Mouse (Mus musculus) embryonic fibroblast, embryonic 13.5 days (primary cell): Measurements from ENCODE around the gene Cyb561d2. TPM values are rescaled to one million over a fixed set of nuclear protein-coding genes. Genes with fewer than 3 reads are reported as not detected.
A peak's percentile ranks its signal among the peaks of the same experiment; 100 is the strongest.

Experiments
- H3K27ac ChIP-seq: 2 replicates; pipeline ENCODE4 v1.5.1; 2012; ENCODE audit warnings: low read length, control low read depth, inconsistent platforms; ENCODE audit not compliant: insufficient read depth
- H3K4me1 ChIP-seq: 2 replicates; pipeline ENCODE4 v1.6.1; 2011; ENCODE audit warnings: low read length; ENCODE audit not compliant: control insufficient read depth, insufficient read depth
- H3K4me3 ChIP-seq: 2 replicates; pipeline ENCODE4 v1.5.1; 2011; ENCODE audit warnings: mild to moderate bottlenecking, control low read depth, low read length; ENCODE audit not compliant: insufficient read depth
- CTCF ChIP-seq: IDR thresholded peaks from 2 replicates; pipeline ENCODE4 v1.5.1; 2011; ENCODE audit warnings: mild to moderate bottlenecking, control low read depth, low read length, moderate library complexity, borderline replicate concordance; ENCODE audit not compliant: insufficient read depth
- POLR2A ChIP-seq: IDR thresholded peaks from 2 replicates; pipeline ENCODE4 v1.6.1; 2011; ENCODE audit warnings: low read depth, mild to moderate bottlenecking, control low read depth, low read length, moderate library complexity
- polyA plus RNA-seq: library from polyadenylated mRNA; stranded (reverse); fragments of >200 nt; gene quantifications from 2 replicates; pipeline ENCODE4 v1.2.4, GENCODE M21; 2011; ENCODE audit warnings: low read depth; ENCODE audit not compliant: missing spikeins, insufficient read length

Cyb561d2 gene
- polyA plus RNA-seq, 1 experiment, result 18.3 TPM

DNA sequence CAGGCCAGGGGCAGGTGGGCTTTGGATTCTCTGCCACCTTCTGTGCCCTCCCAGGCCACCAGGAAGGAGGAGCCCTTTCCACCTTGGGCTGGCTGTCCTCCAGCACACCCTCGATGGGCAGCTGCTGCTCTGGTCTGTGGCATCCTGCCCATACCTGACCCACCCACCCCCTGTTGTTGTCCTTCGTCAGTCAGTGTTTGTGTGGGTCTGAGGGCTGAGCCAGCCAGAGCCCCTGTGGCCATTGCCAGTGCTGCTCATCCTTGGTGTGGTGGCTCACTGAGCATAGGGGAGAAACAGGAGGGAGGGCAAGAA, 19.6 kb downstream of the Cyb561d2 start:
- Histone ChIP-seq H3K4me1 (no peaks in the 10 kb centered on the region), H3K27ac (no peak overlapping the region), H3K4me3 (no peak overlapping the region)
- TF ChIP-seq CTCF (no peak), POLR2A (no peak)

DNA sequence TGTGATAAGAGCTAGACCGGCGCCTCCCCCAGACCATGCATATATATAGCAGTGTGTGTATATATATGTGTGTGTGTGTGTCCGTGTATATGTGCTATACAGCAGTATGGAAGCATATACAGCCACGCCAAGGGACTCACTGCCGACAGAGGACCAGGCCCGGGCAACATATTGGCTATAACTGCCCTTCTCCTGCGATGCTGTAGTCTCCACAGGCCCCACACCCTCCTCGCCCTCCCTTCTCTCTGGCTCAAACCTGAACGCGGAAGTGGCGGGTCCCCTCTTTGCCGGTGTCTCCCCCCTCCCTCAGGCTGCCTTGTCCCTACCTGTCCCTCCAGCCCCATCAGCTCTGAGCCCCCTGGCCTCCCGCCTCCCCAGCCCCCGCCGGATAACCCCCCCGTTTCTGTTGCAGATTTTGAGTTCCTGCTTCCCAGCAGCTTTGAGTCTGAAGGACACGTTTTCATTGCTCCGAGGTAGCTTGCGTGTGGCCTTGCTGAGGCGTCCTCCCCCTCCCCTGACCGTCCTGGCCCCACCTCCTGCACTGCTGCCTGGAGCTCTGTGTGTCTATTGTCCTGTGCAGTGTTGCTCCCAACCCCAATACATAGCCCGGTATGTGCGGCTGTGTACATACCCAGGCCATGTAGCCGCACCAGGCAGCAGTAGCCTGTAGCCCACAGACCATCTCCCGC, 20.1 kb downstream of the Cyb561d2 start:
- H3K4me3 ChIP-seq, result no peak overlapping the region

DNA sequence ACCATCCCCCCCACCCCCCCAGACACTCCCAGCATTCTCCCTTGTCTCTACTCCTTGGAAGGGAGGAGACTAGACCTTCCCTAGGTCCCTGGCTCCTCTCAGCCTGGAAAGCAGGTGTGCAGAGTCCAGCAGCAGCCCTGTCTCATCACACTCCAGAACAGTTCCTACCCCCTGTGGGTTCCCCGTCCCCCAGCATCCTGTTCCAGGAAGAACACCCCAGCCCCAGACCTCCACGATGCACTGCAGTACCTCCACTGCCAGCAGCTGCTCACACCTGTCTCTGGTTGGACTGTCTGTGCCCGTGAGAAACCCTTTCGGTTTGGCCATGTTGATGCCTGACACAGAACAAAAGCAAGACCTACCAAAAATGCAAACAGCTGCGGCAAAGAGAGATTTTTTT, 20.8 kb downstream of the Cyb561d2 start:
- H3K4me3 ChIP-seq, result no peak overlapping the region
- H3K4me1 ChIP-seq, result no peaks in the 10 kb centered on the region
- H3K27ac ChIP-seq, result no peak overlapping the region
- TF ChIP-seq POLR2A, result no peak
- no peak for TF ChIP-seq CTCF

More for the DNA sequence above, 20.1 kb downstream of the Cyb561d2 start:
- no peak overlapping the region for H3K27ac ChIP-seq
- no peak for TF ChIP-seq POLR2A
- H3K4me1 ChIP-seq, result no peaks in the 10 kb centered on the region

DNA sequence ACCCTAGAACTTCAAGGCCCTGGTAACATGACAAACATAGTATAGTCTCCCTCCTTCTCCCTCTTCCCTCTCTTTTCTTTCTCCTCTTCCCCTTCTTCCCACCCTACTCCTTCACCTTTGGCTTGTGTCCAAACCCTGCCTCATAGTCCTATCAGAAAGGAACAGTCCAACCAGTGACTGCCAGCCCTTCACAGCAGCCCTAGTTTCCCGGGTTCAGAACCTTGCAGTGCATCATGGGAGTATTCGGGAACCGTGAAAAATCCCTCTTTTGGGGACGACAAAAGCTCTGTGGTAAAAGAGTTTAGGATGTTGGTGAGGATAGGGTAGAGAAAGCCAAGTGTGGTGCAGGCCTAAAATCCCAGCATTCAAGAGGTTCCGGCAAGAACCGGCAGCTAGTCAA, 21.7 kb downstream of the Cyb561d2 start:
- H3K27ac ChIP-seq, result no peak overlapping the region
- no peak for TF ChIP-seq CTCF
- TF ChIP-seq POLR2A, result no peak
- H3K4me3 ChIP-seq, result no peak overlapping the region
- no peaks in the 10 kb centered on the region for H3K4me1 ChIP-seq

DNA sequence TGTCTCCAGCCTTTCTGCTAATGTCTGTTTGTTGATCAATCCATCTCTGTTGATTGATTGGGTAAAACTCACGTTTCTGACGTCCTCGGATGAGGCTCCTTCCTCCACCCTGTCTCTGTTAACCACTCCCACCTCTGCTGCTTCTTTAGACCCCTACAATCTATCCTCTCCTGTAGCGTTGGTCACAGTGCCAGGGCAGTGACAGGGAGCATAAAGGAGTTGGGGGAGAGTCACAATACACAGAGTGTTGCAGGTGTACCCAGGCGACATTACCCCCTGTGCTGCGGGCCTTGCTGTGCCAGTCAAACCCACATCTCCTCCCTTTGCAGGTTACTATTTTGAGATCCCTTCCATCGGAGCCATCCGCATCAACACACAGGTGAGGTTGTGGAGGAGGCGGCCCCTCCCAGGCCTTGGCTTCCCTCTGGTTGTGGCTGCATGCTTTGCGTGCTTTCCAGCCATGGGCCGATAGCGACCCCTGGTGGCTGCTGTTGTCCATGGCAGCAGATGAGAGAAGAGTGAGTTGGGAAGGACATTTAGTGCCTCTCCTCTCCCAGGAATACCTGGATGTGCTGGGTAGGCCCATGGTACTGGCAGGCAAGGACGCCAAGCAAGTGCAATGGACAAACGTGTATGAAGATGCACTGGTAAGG, 27.6 kb downstream of the Cyb561d2 start:
- TF ChIP-seq CTCF (peak; percentile 96), POLR2A (no peak)
- no peaks in the 10 kb centered on the region for H3K4me1 ChIP-seq

DNA sequence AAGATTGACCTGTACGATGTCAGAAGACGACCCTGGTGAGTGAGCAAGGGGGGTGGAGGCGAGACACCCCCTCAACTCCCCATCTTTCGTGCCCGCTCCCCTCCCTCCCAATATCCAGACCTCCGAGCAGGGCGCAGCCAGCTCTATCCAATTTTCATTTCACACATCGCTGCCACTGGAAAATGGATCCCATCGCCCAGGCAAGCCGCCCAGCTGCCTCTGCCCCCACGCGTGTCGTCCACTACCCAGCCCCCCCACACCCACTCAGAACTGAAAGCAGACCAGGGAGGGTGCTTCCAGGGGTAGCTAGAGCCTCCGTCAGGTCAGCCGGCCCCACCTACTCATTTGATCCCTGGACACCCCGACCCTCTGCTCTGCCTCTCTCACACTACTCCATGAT, 29.7 kb downstream of the Cyb561d2 start:
- no peak for TF ChIP-seq POLR2A
- TF ChIP-seq CTCF, result no peak
- Histone ChIP-seq H3K4me3 (no peak overlapping the region), H3K4me1 (no peaks in the 10 kb centered on the region), H3K27ac (no peak overlapping the region)

More for the DNA sequence above, 27.6 kb downstream of the Cyb561d2 start:
- Histone ChIP-seq H3K27ac (no peak overlapping the region), H3K4me3 (no peak overlapping the region)

DNA sequence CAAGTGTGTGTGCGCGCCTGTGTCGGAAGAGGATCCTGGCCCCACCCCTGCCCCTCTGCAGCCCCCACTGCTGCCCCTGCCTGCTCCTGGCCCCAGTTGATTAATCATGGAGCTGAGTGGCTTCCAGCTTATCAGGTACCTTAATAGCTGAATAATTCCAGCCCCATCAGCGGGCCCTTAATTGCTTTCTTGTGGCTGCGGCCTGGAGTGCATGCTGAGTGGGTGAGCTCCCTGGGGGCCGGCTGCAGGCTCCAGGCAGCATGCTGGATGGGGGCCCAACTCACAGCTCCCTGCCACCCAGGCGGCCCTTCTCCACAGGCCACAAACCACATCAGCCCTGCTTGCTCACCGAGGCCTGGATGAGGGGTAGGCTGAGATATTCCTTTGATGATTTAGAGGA, 30.6 kb downstream of the Cyb561d2 start:
- Histone ChIP-seq H3K4me3 (no peak overlapping the region), H3K4me1 (no peaks in the 10 kb centered on the region), H3K27ac (no peak overlapping the region)
- TF ChIP-seq CTCF (no peak), POLR2A (no peak)

DNA sequence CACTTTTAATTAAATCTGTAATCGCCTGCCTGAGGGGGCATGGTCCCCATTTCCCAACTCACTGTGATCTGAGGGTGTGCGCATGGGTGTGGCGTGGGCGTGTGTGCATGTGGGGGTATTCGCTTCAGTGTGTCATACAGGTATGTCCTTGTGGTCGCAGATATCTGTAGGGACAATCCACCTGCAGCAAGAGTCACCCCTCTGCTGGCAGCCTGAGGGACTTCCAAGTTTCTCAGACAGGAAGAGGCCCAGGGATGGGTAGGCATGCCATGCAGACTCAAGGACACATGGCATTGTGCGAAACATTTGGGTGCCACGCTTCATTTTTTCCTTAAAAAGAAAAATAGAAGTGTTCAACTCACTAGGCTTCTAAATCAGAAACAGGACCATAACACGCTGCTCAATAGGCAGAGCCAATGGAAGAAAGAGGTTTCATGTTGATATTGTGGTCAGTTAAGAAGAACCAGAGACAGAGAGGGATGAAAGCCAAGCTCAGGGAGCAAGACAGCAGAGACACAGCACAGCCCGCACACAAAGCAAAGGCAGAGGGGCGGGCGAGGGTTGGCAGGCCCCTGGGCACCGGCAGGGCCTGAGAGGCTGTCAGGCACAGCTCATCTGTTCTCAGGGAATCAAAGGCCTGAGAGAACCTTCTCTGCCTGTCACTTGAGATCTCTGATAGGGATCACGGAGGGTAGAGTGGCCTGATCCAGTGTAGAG, 31.5 kb downstream of the Cyb561d2 start:
- no peak overlapping the region for H3K4me3 ChIP-seq
- no peak for TF ChIP-seq POLR2A
- no peak for TF ChIP-seq CTCF
- no peak overlapping the region for H3K27ac ChIP-seq
- H3K4me1 ChIP-seq, result no peaks in the 10 kb centered on the region

DNA sequence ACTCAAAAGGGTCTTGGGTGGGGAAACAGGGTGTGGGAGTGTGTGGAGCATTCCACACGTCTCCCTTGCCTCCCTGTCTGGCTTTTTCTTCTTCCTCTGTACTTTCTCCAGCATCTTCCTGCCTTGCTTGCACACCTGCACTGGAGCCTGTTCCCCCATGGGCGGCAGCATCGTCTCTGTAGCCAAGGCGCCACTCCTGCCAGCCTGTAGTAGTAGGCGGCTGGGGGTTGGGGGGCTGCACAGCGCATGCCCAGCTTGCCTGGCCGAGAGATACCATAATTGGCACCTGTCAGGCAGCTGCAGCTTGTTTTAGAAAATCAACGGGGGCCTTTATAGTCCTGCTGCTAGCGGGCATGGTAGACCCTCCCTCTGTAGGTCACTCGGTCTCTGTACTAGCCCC, 33.7 kb downstream of the Cyb561d2 start:
- H3K4me3 ChIP-seq, result no peak overlapping the region
- TF ChIP-seq POLR2A (no peak), CTCF (no peak)
- no peak overlapping the region for H3K27ac ChIP-seq
- no peaks in the 10 kb centered on the region for H3K4me1 ChIP-seq
